Mouse (Mus musculus): ENCODE results near the gene Olfml2a. TPM values are rescaled to one million over a fixed set of nuclear protein-coding genes. Genes with fewer than 3 reads are reported as not detected.

Gene Olfml2a
- total and polyA plus RNA-seq, 3 experiments, result 0.12 to 0.33 TPM; not detected in 1

DNA sequence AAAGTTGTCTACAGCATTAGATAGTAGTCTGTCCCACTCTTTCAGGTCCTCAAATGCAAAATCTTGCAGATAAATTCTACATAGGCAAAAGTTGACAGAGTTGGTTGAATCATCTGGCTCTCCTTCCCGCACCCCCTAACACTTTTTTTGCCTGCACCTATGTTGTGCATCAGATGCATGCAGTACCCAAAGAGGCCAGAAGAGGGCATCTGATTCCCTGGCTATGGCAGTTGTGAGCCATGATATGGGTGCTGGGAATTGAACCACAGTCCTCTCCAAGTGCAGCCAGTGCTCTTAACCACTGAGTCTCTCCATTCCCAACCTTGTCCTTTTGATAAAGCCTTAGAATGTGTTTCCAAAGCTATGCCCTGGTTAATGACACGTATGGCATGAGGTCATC is 51.7 kb downstream of the Olfml2a start:
- H3K9ac ChIP-seq (ENCODE audit: control insufficient read depth, low read depth, low read length, poor library complexity, severe bottlenecking), result no peak overlapping the region
- TF ChIP-seq CHD1 (IDR thresholded peaks at IDR 0.05; ENCODE audit: low read depth, low read length) (no peak), ZMIZ1 (IDR thresholded peaks at IDR 0.05; ENCODE audit: low read depth, low read length) (no peak), RCOR1 (IDR thresholded peaks at IDR 0.05; ENCODE audit: low read depth, low read length) (no peak), TAL1 (IDR thresholded peaks at IDR 0.05; ENCODE audit: low read length) (no peak), MAX (IDR thresholded peaks at IDR 0.05; ENCODE audit: low read length) (no peak), HCFC1 (IDR thresholded peaks at IDR 0.05; ENCODE audit: low read depth, low read length) (no peak), TCF12 (IDR thresholded peaks at IDR 0.05; ENCODE audit: low read depth, low read length) (no peak), RAD21 (IDR thresholded peaks at IDR 0.05; ENCODE audit: low read depth, low read length) (peak; percentile 12; the same call in 1 of the 2 replicates), ZNF384 (IDR thresholded peaks at IDR 0.05; ENCODE audit: low read depth, low read length) (no peak), CTCF (IDR thresholded peaks at IDR 0.05 in 2 of 3, conservative IDR thresholded peaks at IDR 0.05 in 1 of 3; ENCODE audit: control insufficient read depth in 1 of 3, insufficient read depth in 1 of 3, low read depth in 2 of 3, low read length in 3 of 3, poor library complexity in 1 of 3, severe bottlenecking in 1 of 3) (peak; percentile 43 to 72 (median 43)), MYB (IDR thresholded peaks at IDR 0.05; ENCODE audit: low read depth, low read length) (no peak), MAFK (IDR thresholded peaks at IDR 0.05; ENCODE audit: borderline replicate concordance, low read depth, low read length) (no peak), SMC3 (IDR thresholded peaks at IDR 0.05; ENCODE audit: low read depth, low read length) (peak; percentile 38), ELF1 (IDR thresholded peaks at IDR 0.05; ENCODE audit: low read depth, low read length) (no peak), GATA1 (IDR thresholded peaks at IDR 0.05; ENCODE audit: low read depth, low read length) (no peak), POLR2A (IDR thresholded peaks at IDR 0.05; ENCODE audit: control insufficient read depth in 1 of 2, insufficient read depth in 1 of 2, low read depth in 1 of 2, low read length in 2 of 2, poor library complexity in 1 of 2) (no peak)
- peaks cover 0 to 2% of the 10 kb centered on the region in 2 experiments; a peak in 2 of 4 replicates for H3K36me3 ChIP-seq (ENCODE audit: control insufficient read depth in 1 of 2, insufficient read depth in 2 of 2, low read length in 2 of 2)
- H3K9me3 ChIP-seq (replicated peaks; ENCODE audit: insufficient read depth, low read length), result no peaks in the 10 kb centered on the region
- no peak overlapping the region for H3K4me3 ChIP-seq (ENCODE audit: control insufficient read depth in 1 of 2, insufficient read depth in 1 of 2, low read depth in 2 of 2, low read length in 2 of 2)
- DNase-seq (ENCODE audit: low read depth, low spot score), result peak; percentile 51
- H3K4me1 ChIP-seq (ENCODE audit: control insufficient read depth in 1 of 2, insufficient read depth in 2 of 2, low read length in 2 of 2), result peaks cover 2 to 13% of the 10 kb centered on the region in 2 experiments; a peak in 3 of 4 replicates
- no peaks in the 10 kb centered on the region for H3K79me2 ChIP-seq (ENCODE audit: control insufficient read depth, insufficient read depth, low read length, poor library complexity)
- no peaks in the 10 kb centered on the region; a peak in 3 of 4 replicates for H3K27me3 ChIP-seq (ENCODE audit: control insufficient read depth in 1 of 2, insufficient read depth in 2 of 2, low read length in 2 of 2)
- H3K27ac ChIP-seq (ENCODE audit: control insufficient read depth, low read depth, low read length), result no peak overlapping the region

DNA sequence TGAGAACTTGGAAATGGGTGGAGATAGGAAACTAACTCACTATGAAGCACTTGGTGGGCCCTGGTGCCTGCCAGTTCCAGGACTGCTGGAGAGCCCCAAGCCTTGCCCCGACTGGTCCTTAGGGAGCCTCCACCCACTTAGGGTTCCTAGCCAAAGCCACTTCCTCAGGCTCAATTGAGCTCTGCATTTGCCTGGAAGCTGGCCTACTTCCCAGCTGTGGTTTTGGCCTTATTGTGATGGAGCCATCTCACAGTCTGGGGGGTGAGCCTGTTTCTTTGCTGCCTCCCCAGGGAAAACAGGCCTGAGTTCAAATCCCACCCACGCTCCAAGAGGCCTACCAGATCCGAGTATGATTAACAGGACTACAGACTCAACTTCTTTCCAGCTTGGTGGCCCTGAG is 54.8 kb downstream of the Olfml2a start:
- H3K4me3 ChIP-seq (ENCODE audit: control insufficient read depth in 1 of 2, insufficient read depth in 1 of 2, low read depth in 2 of 2, low read length in 2 of 2), result no peak overlapping the region
- H3K36me3 ChIP-seq (ENCODE audit: control insufficient read depth in 1 of 2, insufficient read depth in 2 of 2, low read length in 2 of 2), result peaks cover 0 to 9% of the 10 kb centered on the region in 2 experiments; a peak in 2 of 4 replicates
- peak; percentile 16; the same call in 1 of the 2 replicates for TF ChIP-seq ETS1 (IDR thresholded peaks at IDR 0.05; ENCODE audit: low read depth, low read length)
- no peak for TF ChIP-seq E2F4 (IDR thresholded peaks at IDR 0.05; ENCODE audit: borderline replicate concordance, low read depth, low read length)
- DNase-seq (ENCODE audit: low read depth, low spot score), result peak; percentile 40
- H3K27me3 ChIP-seq (ENCODE audit: control insufficient read depth in 1 of 2, insufficient read depth in 2 of 2, low read length in 2 of 2), result no peaks in the 10 kb centered on the region; a peak in 1 of 4 replicates
- peaks cover 4 to 22% of the 10 kb centered on the region in 2 experiments; a peak in 3 of 4 replicates for H3K4me1 ChIP-seq (ENCODE audit: control insufficient read depth in 1 of 2, insufficient read depth in 2 of 2, low read length in 2 of 2)
- no peaks in the 10 kb centered on the region for H3K9me3 ChIP-seq (replicated peaks; ENCODE audit: insufficient read depth, low read length)
- H3K9ac ChIP-seq (ENCODE audit: control insufficient read depth, low read depth, low read length, poor library complexity, severe bottlenecking), result no peak overlapping the region
- no peaks in the 10 kb centered on the region for H3K79me2 ChIP-seq (ENCODE audit: control insufficient read depth, insufficient read depth, low read length, poor library complexity)
- H3K27ac ChIP-seq (ENCODE audit: control insufficient read depth, low read depth, low read length), result no peak overlapping the region

Data from MEL (cell line).